Mouse (Mus musculus) kidney, adult 2 months (tissue): ENCODE data around the gene Prkaa2.
"Not testable (repeated sequence)": the region's sequence is repeated elsewhere in the genome, so short reads cannot be mapped to it uniquely, and the experiment has no call there.

Experiments used
- CTCF ChIP-seq: fragments of 200-500 bp; conservative IDR thresholded peaks from 2 replicates; pipeline ENCODE4 v1.5.1; 2011; ENCODE audit warnings: low read depth, mild to moderate bottlenecking, control low read depth, low read length, moderate library complexity, mixed read lengths; ENCODE audit not compliant: insufficient read depth, insufficient read length
- POLR2A ChIP-seq: fragments of 200-500 bp; IDR thresholded peaks from one replicate; pipeline ENCODE4 v1.6.1; 2011; ENCODE audit warnings: low read depth, low read length, control low read depth

DNA sequence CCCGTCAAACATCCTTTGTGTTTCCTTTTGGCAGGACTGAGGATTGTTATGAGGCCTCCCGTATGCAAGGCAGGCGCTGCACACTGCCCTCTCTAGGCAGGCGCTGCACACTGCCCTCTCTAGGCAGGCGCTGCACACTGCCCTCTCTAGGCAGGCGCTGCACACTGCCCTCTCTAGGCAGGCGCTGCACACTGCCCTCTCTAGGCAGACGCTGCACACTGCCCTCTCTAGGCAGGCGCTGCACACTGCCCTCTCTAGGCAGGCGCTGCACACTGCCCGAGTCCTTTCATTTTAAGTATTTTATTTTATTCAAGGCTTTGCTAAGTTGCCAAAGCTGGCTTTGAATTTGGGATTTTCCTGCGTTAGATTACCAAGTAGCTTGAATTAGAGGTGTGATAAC, 105.0 kb downstream of the Prkaa2 start:
- TF ChIP-seq CTCF = peak; percentile 62
- not testable (repeated sequence) for TF ChIP-seq POLR2A
